ENCODE assay signal across 18 mouse cellular contexts in genomic region chr9:46158273-46158813, GRCm38 (mm10).
DNase-seq lines count a peak whose midpoint lies in the region; TF ChIP-seq lines count a peak whose summit lies in the region.
"Had no signal": no experiment of that assay in that cellular context is flagged by ENCODE, and none has a peak within 500 bp of the region (broad histone marks: within the 10 kb centered on the region; RNA-seq: fewer than 3 reads in every experiment).

No protein-coding gene starts in this region.

- no peak overlapping the region for H3K9ac ChIP-seq in liver, adult 2 months (ENCODE audit: low read depth, low read length)
- H3K9ac ChIP-seq: embryonic facial prominence, embryonic 15.5 days; hindbrain, embryonic 14.5 days; liver, embryonic 13.5 days; neural tube, embryonic 13.5 days had no signal

- TF ChIP-seq POLR2A in liver, adult 2 months (IDR thresholded peaks at IDR 0.05; ENCODE audit: extremely low read depth, insufficient read depth, low read length): no peak
- TF ChIP-seq POLR2A in lung, adult 2 months (IDR thresholded peaks at IDR 0.05; ENCODE audit: borderline replicate concordance, extremely low read depth, low read depth, low read length): no peak

- 21% methylated on average over 4 of the region's 4 CpGs for WGBS in liver, adult 2 months
- 31% methylated on average over 4 of the region's 4 CpGs for WGBS in lung, adult 2 months

- TF ChIP-seq CTCF in liver, adult 2 months (IDR thresholded peaks at IDR 0.05; ENCODE audit: low read depth, low read length): no peak
- no peak for TF ChIP-seq CTCF in lung, adult 2 months (IDR thresholded peaks at IDR 0.05; ENCODE audit: insufficient read depth, low read length)
- no peak for TF ChIP-seq CTCF in left cerebral cortex, adult 2 months (IDR thresholded peaks at IDR 0.05)

- H3K4me1 ChIP-seq in liver, adult 2 months (ENCODE audit: control insufficient read depth, insufficient read depth, low read length): peaks cover 9% of the 10 kb centered on the region
- peaks cover 13% of the 10 kb centered on the region for H3K4me1 ChIP-seq in lung, adult 2 months (ENCODE audit: control insufficient read depth, insufficient read depth, low read length)

- DNase-seq in liver, adult 2 months (ENCODE audit: extremely low read depth, low read depth, low spot score): peak; percentile 85
- no peak for DNase-seq in liver
- peak; percentile 19 for DNase-seq in induced T-regulatory cell, adult 2 months (ENCODE audit: low read depth)
- DNase-seq in lung, adult 2 months: peak; percentile 28
- peak; percentile 75 for DNase-seq in lung, postnatal 36 days
- DNase-seq in testis, postnatal 14 days (ENCODE audit: low spot score): no peak
- no peak for DNase-seq in left cerebral cortex, adult 2 months (ENCODE audit: extremely low spot score in 1 of 2, low spot score in 2 of 2)
- DNase-seq: adrenal gland, adult 2 months; gastrocnemius, postnatal 36 days; heart, postnatal 10 days; liver, embryonic 13.5 days; thymus, postnatal 4 days had no signal

- no peak overlapping the region; the same call in 1 of the 2 replicates for H3K27ac ChIP-seq in liver, adult 2 months (replicated peaks; ENCODE audit: insufficient read depth, low read depth, low read length)
- no peak overlapping the region for H3K27ac ChIP-seq in left cerebral cortex, adult 2 months
- H3K27ac ChIP-seq: embryonic facial prominence, embryonic 15.5 days; heart, embryonic 10.5 days; hindbrain, embryonic 14.5 days; kidney, postnatal 0 days; liver, embryonic 13.5 days; midbrain, embryonic 10.5 days; neural tube, embryonic 13.5 days had no signal

- no peak overlapping the region for H3K4me3 ChIP-seq in liver, adult 2 months (ENCODE audit: insufficient read depth, low read depth, low read length)
- H3K4me3 ChIP-seq in lung, adult 2 months (replicated peaks; ENCODE audit: extremely low read depth, low read depth, low read length): no peak overlapping the region
- no peak overlapping the region for H3K4me3 ChIP-seq in left cerebral cortex, adult 2 months
- H3K4me3 ChIP-seq: embryonic facial prominence, embryonic 15.5 days; heart, embryonic 10.5 days; liver, embryonic 13.5 days; midbrain, embryonic 10.5 days; neural tube, embryonic 13.5 days had no signal

- H3K36me3 ChIP-seq in liver, adult 2 months (ENCODE audit: control insufficient read depth, insufficient read depth, low read length): no peaks in the 10 kb centered on the region; the same call in 1 of the 2 replicates

- H3K79me2 ChIP-seq in liver, adult 2 months (ENCODE audit: control insufficient read depth, insufficient read depth, low read length): peaks cover 2% of the 10 kb centered on the region; the same call in 1 of the 2 replicates

- no peaks in the 10 kb centered on the region for H3K27me3 ChIP-seq in liver, adult 2 months (ENCODE audit: control insufficient read depth, insufficient read depth, low read length)
- H3K27me3 ChIP-seq: embryonic facial prominence, embryonic 15.5 days; liver, embryonic 13.5 days; neural tube, embryonic 13.5 days had no signal

- intact Hi-C loops in left cerebral cortex, adult 2 months (cut with DNase I): no loop called here

Comparison
In these comparisons a context has a peak if more than half of its experiments do, and no peak if none do; other contexts are left out.
1. DNase-seq: peak in liver, adult 2 months (single experiment), induced T-regulatory cell, adult 2 months (single experiment), lung, adult 2 months (single experiment) and lung, postnatal 36 days (single experiment); none in liver (single experiment), testis, postnatal 14 days (single experiment) and left cerebral cortex, adult 2 months (0 of 2).